Mouse (Mus musculus): ENCODE results near the gene Dhodh. TPM values are rescaled to one million over a fixed set of nuclear protein-coding genes. Genes with fewer than 3 reads are reported as not detected.

The Dhodh gene
- polyA plus RNA-seq (2016; fragmentation: Nextera tagmentation; extraction: Ambion mirVana) = 33.3 and 35.3 TPM in 2 replicates

DNA sequence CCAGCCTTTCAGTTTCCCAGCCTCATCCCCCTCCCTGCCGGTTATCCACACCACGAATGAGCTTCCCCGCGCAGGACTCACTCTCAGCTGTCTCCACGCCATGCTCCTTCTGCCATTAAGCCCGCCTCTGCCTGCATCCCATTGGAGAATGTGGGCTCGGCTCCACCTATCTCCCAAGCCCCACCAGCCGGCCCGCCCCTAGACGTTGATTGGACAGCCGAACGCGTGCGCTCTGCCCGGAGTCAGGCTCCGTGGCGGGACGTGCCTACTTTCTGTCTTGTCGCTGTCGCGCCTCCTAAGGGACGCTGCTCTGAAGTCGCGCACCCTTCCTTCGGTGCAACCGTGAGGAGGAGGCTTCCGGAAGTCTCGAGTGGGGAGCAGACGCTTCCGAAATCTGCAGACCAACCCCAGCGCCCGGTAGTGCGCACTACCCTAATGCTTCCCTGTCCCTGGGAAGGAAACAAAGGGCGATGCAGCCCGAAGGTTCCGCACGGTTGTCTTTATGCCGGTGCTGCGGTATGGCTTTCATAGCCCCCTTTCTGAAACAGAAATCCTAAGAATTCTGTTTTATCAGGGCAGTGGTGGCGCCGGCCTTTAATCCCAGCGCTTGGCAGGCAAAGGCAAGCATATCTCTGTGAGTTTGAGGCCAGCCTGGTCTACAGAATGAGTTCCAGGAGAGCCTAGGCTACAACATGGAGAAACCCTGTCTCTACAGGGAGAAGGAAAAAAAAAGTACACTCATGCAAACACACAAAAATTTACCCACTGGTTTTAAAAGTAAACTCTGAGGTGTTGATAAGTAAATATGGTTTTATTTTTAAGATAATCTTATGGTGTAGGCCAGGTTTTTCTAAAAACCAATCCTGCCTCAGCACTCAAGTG lies at the start of gene Dhodh:
Gene Dhodh, minus strand, starts transcription at position 403 of the 882 bp plus-strand sequence.
- Histone ChIP-seq H3K9me3 (replicated peaks) (no peaks in the 10 kb centered on the region), H3K36me3 (peaks cover 25% of the 10 kb centered on the region), H3K9ac (peak within 1 kb of the TSS; percentile 76), H3K27me3 (replicated peaks) (no peaks in the 10 kb centered on the region), H3K4me1 (peaks cover 33% of the 10 kb centered on the region), H3K4me3 (peak within 1 kb of the TSS; percentile 64), H3K27ac (peak within 1 kb of the TSS; percentile 94), H3K4me2 (peak within 1 kb of the TSS; percentile 91)
- ATAC-seq = peak; percentile 99
- under 1% methylated on average over 42 of the region's 42 CpGs for WGBS (ENCODE audit: insufficient replicate concordance)

DNA sequence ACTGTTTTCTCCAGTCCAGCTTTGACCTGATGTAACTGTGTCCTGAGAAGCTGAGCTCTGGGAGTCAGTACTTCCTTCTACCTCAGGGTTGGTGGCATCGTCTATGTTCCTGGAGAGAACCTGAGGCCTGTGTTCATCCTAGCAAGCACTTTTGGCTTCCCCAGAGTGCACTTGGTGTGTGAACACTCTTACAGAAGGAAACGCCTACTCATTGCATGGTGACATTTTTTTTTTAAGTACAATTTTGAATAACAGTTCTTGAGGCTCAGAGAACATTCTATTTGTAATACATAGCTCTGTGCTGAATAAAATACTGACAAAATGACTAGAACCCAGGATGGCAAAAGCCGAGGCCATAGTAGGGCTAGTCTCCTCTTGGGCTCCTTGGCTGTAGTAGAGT lies 48.4 kb upstream of the Dhodh start:
- Histone ChIP-seq H3K27me3 (replicated peaks) (no peaks in the 10 kb centered on the region), H3K9me3 (replicated peaks) (no peaks in the 10 kb centered on the region), H3K4me1 (no peaks in the 10 kb centered on the region), H3K4me2 (no peak overlapping the region), H3K9ac (no peak overlapping the region), H3K36me3 (no peaks in the 10 kb centered on the region), H3K4me3 (no peak overlapping the region), H3K27ac (no peak overlapping the region)
- WGBS (ENCODE audit: insufficient replicate concordance) = 73% methylated on average over 3 of the region's 3 CpGs
- no peak for ATAC-seq

DNA sequence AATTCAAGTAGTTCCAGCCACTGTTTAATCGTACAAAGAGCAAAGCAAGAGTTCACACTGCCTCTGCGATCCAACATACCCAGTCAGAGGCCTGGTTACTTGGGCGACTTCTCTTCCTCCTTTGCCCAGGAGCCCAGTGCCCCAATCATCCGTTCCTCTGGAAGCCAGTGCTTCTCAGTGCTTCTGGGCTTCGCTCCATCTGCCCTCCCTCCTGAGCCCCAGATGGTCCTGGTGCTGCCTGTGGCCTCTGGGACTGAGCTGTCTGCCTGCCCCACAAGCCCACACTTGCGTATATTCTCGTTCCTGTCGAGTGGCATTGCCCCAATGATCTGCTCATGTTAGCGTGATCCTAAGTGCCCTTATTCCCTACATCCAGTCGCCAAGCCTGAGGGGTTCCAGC lies 42.3 kb upstream of the Dhodh start:
- no peaks in the 10 kb centered on the region for H3K9me3 ChIP-seq (replicated peaks)
- no peak overlapping the region for H3K9ac ChIP-seq
- H3K4me3 ChIP-seq = no peak overlapping the region
- H3K4me1 ChIP-seq = no peaks in the 10 kb centered on the region
- WGBS (ENCODE audit: insufficient replicate concordance) = 74% methylated on average over 10 of the region's 10 CpGs
- no peaks in the 10 kb centered on the region for H3K27me3 ChIP-seq (replicated peaks)
- H3K4me2 ChIP-seq = no peak overlapping the region
- no peaks in the 10 kb centered on the region for H3K36me3 ChIP-seq
- ATAC-seq = no peak
- no peak overlapping the region for H3K27ac ChIP-seq

DNA sequence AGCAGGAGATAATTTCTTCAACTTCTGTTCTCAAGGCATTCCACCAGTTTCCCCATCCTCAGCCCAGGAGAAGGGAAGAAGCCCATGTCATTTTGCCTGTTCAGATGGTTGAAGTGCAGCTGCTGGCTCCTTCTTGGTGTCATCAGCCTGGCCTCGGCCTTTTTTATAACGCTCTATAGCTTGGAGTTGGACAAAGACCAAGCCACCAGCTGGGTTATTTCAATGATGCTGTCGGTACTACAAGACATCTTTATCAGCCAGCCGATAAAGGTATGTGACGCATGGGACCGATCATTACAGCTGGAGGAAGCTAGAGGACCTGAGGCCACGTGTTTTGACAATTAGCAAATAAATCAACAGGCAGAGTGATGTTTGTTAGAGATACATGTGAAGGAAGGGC lies 40.0 kb upstream of the Dhodh start:
- H3K27ac ChIP-seq = no peak overlapping the region
- no peaks in the 10 kb centered on the region for H3K27me3 ChIP-seq (replicated peaks)
- no peak overlapping the region for H3K4me2 ChIP-seq
- WGBS (ENCODE audit: insufficient replicate concordance) = 73% methylated on average over 7 of the region's 7 CpGs
- H3K9me3 ChIP-seq (replicated peaks) = no peaks in the 10 kb centered on the region
- ATAC-seq = no peak
- no peaks in the 10 kb centered on the region for H3K36me3 ChIP-seq
- H3K9ac ChIP-seq = no peak overlapping the region
- H3K4me1 ChIP-seq = no peaks in the 10 kb centered on the region
- H3K4me3 ChIP-seq = no peak overlapping the region

DNA sequence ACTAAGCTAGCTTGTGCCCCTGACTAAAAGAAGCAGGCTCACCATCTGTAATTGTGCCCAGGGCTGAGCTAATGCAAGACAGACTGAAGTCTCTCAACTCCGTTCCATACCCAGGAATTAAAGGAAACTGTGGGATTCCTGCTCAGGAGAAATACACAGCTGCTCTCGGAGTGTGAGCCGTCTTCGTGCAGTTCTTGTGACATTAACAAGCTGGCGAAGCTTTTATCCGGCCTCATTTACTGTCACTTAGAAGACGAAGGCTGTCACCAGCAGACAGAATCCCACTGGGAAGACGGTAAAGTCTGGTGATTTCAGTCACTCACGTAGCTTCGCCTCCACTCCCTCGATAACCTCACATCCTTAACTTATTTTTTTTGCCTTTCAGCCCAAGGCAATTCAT lies 38.9 kb upstream of the Dhodh start:
- no peak overlapping the region for H3K4me3 ChIP-seq
- H3K9me3 ChIP-seq (replicated peaks) = no peaks in the 10 kb centered on the region
- H3K4me1 ChIP-seq = no peaks in the 10 kb centered on the region
- no peak overlapping the region for H3K9ac ChIP-seq
- no peaks in the 10 kb centered on the region for H3K27me3 ChIP-seq (replicated peaks)
- H3K4me2 ChIP-seq = no peak overlapping the region
- no peaks in the 10 kb centered on the region for H3K36me3 ChIP-seq
- ATAC-seq = no peak
- 75% methylated on average over 11 of the region's 11 CpGs for WGBS (ENCODE audit: insufficient replicate concordance)
- H3K27ac ChIP-seq = no peak overlapping the region

DNA sequence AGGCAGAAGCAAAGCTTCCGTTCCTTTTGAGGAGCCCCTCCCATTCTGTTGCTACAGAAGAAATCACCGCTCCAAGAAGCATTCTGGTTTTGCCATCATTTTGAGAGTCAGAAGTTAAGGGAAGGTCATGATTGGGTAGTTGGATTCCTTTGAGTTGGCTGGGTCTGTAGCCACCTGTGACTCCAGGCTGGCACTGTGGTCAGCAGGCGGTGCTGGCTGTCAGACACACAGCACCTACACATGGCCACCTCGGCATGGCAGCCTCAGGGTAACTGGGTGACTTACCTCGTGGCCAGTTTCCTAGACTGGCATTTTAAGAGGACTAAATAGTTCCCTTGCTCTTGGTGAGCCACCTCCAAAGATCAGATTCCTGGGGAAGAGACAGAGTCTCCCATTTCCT lies 32.8 kb upstream of the Dhodh start:
- no peak overlapping the region for H3K4me3 ChIP-seq
- ATAC-seq = no peak
- WGBS (ENCODE audit: insufficient replicate concordance) = 70% methylated on average over 5 of the region's 5 CpGs
- H3K9me3 ChIP-seq (replicated peaks) = no peaks in the 10 kb centered on the region
- no peak overlapping the region for H3K4me2 ChIP-seq
- H3K27ac ChIP-seq = no peak overlapping the region
- H3K27me3 ChIP-seq (replicated peaks) = no peaks in the 10 kb centered on the region
- no peak overlapping the region for H3K9ac ChIP-seq
- H3K4me1 ChIP-seq = no peaks in the 10 kb centered on the region
- no peaks in the 10 kb centered on the region for H3K36me3 ChIP-seq

DNA sequence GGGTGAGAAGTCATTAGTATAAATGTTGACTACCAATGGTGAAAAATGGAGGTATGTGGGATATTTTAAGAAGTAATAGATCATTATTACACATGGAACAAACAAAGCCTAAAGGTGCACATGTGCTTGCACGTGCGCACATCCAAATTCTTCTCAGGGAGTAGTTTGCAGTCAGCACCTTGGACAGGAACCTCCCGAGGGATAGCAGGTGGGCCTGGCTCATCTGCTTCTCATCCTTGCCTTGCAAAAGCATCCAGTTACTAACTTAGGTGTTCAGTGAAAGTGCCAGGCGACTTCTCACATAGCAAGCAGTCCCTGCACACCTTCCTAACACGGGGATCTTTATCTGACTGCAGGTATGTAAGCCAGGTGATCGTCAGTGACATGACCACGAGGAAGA lies 31.9 kb upstream of the Dhodh start:
- no peaks in the 10 kb centered on the region for H3K9me3 ChIP-seq (replicated peaks)
- H3K4me2 ChIP-seq = no peak overlapping the region
- H3K27ac ChIP-seq = no peak overlapping the region
- no peaks in the 10 kb centered on the region for H3K36me3 ChIP-seq
- H3K9ac ChIP-seq = no peak overlapping the region
- no peaks in the 10 kb centered on the region for H3K4me1 ChIP-seq
- no peaks in the 10 kb centered on the region for H3K27me3 ChIP-seq (replicated peaks)
- 51% methylated on average over 7 of the region's 7 CpGs for WGBS (ENCODE audit: insufficient replicate concordance)
- H3K4me3 ChIP-seq = no peak overlapping the region
- no peak for ATAC-seq

DNA sequence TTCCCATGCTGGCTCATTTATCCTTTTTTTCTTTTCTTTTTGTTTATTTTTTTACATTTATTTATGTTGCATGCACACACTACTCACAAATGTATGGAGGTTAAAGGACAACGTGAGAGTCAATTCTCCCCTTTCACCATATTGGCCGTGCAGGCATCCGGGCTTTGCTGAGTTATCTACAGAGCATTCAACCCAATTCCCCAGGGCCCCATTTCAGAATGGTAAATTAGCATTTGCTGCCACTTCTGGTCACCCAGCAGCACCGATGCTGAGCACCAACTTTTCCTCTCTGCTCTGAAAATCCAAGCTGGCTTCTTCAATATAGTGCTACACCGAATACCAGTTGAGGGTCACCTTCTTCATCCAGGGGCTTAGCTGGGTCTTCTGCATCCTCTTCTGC lies 30.4 kb upstream of the Dhodh start:
- Histone ChIP-seq H3K9ac (no peak overlapping the region), H3K4me2 (no peak overlapping the region), H3K27me3 (replicated peaks) (no peaks in the 10 kb centered on the region), H3K4me1 (no peaks in the 10 kb centered on the region), H3K36me3 (no peaks in the 10 kb centered on the region), H3K4me3 (no peak overlapping the region), H3K27ac (no peak overlapping the region), H3K9me3 (replicated peaks) (no peaks in the 10 kb centered on the region)
- ATAC-seq = no peak
- WGBS (ENCODE audit: insufficient replicate concordance) = 72% methylated on average over 5 of the region's 5 CpGs

DNA sequence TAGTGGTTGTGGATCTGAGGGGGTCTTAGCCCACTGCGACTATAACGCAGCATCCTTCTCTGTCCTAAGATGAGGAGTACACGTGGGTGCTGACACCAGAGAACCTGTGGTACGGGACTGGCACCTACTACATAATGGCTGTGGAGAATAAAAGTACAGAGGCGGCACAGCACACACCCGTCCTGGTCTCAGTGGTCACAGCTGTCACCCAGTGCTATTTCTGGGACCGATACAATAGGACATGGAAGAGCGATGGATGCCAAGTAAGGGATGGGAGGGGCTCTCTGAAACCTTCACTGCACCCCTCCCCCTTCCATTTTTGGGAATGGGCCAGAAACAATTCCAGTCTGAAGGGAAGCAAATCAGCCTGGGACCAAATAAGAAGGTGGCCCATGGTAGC lies 26.7 kb upstream of the Dhodh start:
- Histone ChIP-seq H3K36me3 (no peaks in the 10 kb centered on the region), H3K27me3 (replicated peaks) (no peaks in the 10 kb centered on the region), H3K4me1 (no peaks in the 10 kb centered on the region), H3K4me3 (no peak overlapping the region), H3K9ac (no peak overlapping the region), H3K9me3 (replicated peaks) (no peaks in the 10 kb centered on the region), H3K27ac (no peak overlapping the region), H3K4me2 (no peak overlapping the region)
- WGBS (ENCODE audit: insufficient replicate concordance) = 82% methylated on average over 8 of the region's 8 CpGs
- ATAC-seq = no peak

DNA sequence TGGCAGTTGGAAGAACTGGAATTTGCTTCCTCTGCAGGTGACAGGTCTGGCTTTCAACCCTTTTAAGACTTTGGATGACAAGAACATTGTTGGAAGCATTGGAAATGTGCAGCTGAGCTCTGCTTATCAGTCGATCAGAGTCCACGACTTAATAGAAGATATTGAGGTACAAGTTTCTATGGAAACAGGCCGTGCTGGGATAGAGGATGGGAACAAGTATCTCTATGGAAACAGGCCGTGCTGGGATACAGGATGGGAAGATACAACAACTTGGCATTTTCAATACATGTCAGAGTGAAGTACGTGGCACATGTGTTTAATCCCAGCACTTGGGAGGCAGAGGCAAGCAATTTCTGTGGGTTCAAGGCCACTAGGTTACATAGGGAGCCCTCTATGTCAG lies 24.0 kb upstream of the Dhodh start:
- H3K4me1 ChIP-seq = no peaks in the 10 kb centered on the region
- 68% methylated on average over 5 of the region's 5 CpGs for WGBS (ENCODE audit: insufficient replicate concordance)
- ATAC-seq = no peak
- H3K9me3 ChIP-seq (replicated peaks) = no peaks in the 10 kb centered on the region
- no peaks in the 10 kb centered on the region for H3K27me3 ChIP-seq (replicated peaks)
- no peak overlapping the region for H3K4me2 ChIP-seq
- H3K27ac ChIP-seq = no peak overlapping the region
- no peaks in the 10 kb centered on the region for H3K36me3 ChIP-seq
- H3K4me3 ChIP-seq = no peak overlapping the region
- H3K9ac ChIP-seq = no peak overlapping the region

DNA sequence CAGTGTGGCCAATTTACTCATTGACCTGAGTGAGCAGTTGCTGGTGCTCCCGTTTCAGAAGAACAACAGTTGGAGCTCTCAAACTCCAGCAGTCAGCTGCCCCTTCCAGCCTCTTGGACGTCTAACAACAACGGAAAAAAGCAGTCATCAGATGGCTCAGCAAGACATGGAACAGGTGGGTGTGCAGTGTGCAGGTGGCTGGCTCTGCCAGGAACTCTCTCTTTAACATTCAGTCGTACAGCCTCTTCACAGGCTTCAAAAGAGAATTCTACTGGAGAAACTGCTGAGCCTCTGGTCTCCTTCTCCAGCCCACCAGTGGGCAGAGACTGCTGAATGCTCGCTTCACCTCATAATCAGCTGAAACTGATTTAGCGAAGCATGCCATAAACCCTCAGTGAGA lies 20.2 kb upstream of the Dhodh start:
- no peaks in the 10 kb centered on the region for H3K9me3 ChIP-seq (replicated peaks)
- WGBS (ENCODE audit: insufficient replicate concordance) = 67% methylated on average over 6 of the region's 6 CpGs
- no peak overlapping the region for H3K27ac ChIP-seq
- ATAC-seq = no peak
- H3K4me2 ChIP-seq = no peak overlapping the region
- no peaks in the 10 kb centered on the region for H3K27me3 ChIP-seq (replicated peaks)
- H3K4me3 ChIP-seq = no peak overlapping the region
- no peaks in the 10 kb centered on the region for H3K4me1 ChIP-seq
- H3K36me3 ChIP-seq = no peaks in the 10 kb centered on the region
- no peak overlapping the region for H3K9ac ChIP-seq

DNA sequence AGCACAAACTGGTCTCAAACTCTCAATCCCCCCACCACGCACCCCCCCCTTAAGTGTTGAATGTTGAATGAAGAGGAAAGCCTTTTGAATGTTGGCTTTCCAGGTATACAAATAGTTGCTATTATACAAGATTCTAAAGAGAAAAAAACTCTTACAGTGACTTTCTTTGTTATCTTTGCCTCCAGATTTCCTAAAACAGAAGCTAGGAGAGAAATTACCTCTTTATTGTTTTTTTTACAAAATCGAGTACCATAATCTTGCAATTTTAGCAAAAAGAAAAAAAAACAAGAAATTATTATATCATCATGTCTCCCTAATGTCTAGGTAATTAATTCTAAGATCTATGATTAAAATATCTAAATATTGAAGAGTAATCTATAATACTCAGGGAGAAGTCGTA lies 7.1 kb upstream of the Dhodh start:
- Histone ChIP-seq H3K4me1 (peaks cover 20% of the 10 kb centered on the region), H3K27ac (no peak overlapping the region), H3K4me3 (no peak overlapping the region), H3K9me3 (replicated peaks) (peaks cover 4% of the 10 kb centered on the region; the same call in 1 of the 2 replicates), H3K27me3 (replicated peaks) (no peaks in the 10 kb centered on the region), H3K36me3 (no peaks in the 10 kb centered on the region; the same call in 1 of the 2 replicates), H3K4me2 (no peak overlapping the region), H3K9ac (no peak overlapping the region)
- 57% methylated on average over 3 of the region's 3 CpGs for WGBS (ENCODE audit: insufficient replicate concordance)
- no peak for ATAC-seq
